Mouse (Mus musculus) CH12.LX (cell line): ENCODE data around the gene Drg2.

Source experiments
- BHLHE40 ChIP-seq: IDR thresholded peaks from 2 replicates; pipeline ENCODE4 v1.6.1; 2011; ENCODE audit warnings: mild to moderate bottlenecking, low read depth, low read length, improper control_type of control experiment
- CHD1 ChIP-seq: IDR thresholded peaks from 2 replicates; pipeline ENCODE4 v1.6.1; 2012; ENCODE audit warnings: low read depth, low read length, improper control_type of control experiment, inconsistent platforms
- CHD2 ChIP-seq: IDR thresholded peaks from 2 replicates; pipeline ENCODE4 v1.6.1; 2011; ENCODE audit warnings: low read length, improper control_type of control experiment
- CTCF ChIP-seq, 2 experiments: IDR thresholded peaks in 1 of 2; conservative IDR thresholded peaks in 1 of 2; 2 replicates each; pipeline ENCODE4 v1.5.1; 2011 to 2012; ENCODE audit warnings: low read depth in 2 of 2, low read length in 2 of 2, improper control_type of control experiment in 1 of 2, inconsistent platforms in 1 of 2, mild to moderate bottlenecking in 1 of 2, moderate library complexity in 1 of 2
- ELF1 ChIP-seq: IDR thresholded peaks from 2 replicates; pipeline ENCODE4 v1.6.1; 2014; ENCODE audit warnings: low read depth, mild to moderate bottlenecking, inconsistent platforms, low read length, improper control_type of control experiment
- EP300 ChIP-seq: IDR thresholded peaks from 2 replicates; pipeline ENCODE4 v1.6.1; 2011; ENCODE audit warnings: low read length, improper control_type of control experiment
- GABPA ChIP-seq: IDR thresholded peaks from 2 replicates; pipeline ENCODE4 v1.6.1; 2012; ENCODE audit warnings: low read depth, low read length, improper control_type of control experiment, inconsistent platforms; ENCODE audit not compliant: insufficient replicate concordance
- HCFC1 ChIP-seq: IDR thresholded peaks from 2 replicates; pipeline ENCODE4 v1.6.1; 2012; ENCODE audit warnings: low read depth, mild to moderate bottlenecking, inconsistent platforms, low read length, improper control_type of control experiment
- PAX5 ChIP-seq: IDR thresholded peaks from 2 replicates; pipeline ENCODE4 v1.6.1; 2012; ENCODE audit warnings: low read length, inconsistent platforms, mixed read lengths
- POLR2A ChIP-seq: IDR thresholded peaks from 2 replicates; pipeline ENCODE4 v1.6.1; 2011; ENCODE audit warnings: low read depth, mild to moderate bottlenecking, improper control_type of control experiment, low read length
- RCOR1 ChIP-seq: conservative IDR thresholded peaks from 2 replicates; pipeline ENCODE4 v1.6.1; 2012; ENCODE audit warnings: low read depth, mild to moderate bottlenecking, inconsistent platforms, low read length, improper control_type of control experiment
- USF1 ChIP-seq: IDR thresholded peaks from 2 replicates; pipeline ENCODE4 v1.6.1; 2014; ENCODE audit warnings: low read depth, mild to moderate bottlenecking, inconsistent platforms, low read length, improper control_type of control experiment
- ZMIZ1 ChIP-seq: IDR thresholded peaks from 2 replicates; pipeline ENCODE4 v1.6.1; 2012; ENCODE audit warnings: low read depth, mild to moderate bottlenecking, inconsistent platforms, low read length, improper control_type of control experiment

GRCm38 (mm10) chr11:60416590-60416962, 37.8 kb upstream of the Drg2 start:
- TF ChIP-seq POLR2A (no peak), USF1 (no peak), HCFC1 (no peak), BHLHE40 (no peak), GABPA (no peak), RCOR1 (no peak), EP300 (no peak), CHD2 (no peak), CHD1 (no peak), PAX5 (no peak), ELF1 (no peak), CTCF (conservative IDR thresholded peaks at IDR 0.05 in 1 of 2, IDR thresholded peaks at IDR 0.05 in 1 of 2; ENCODE audit: low read depth in 2 of 2, low read length in 2 of 2) (no peak), ZMIZ1 (no peak)
